7 mouse cellular contexts compared by ENCODE assay signal in the genomic region with DNA sequence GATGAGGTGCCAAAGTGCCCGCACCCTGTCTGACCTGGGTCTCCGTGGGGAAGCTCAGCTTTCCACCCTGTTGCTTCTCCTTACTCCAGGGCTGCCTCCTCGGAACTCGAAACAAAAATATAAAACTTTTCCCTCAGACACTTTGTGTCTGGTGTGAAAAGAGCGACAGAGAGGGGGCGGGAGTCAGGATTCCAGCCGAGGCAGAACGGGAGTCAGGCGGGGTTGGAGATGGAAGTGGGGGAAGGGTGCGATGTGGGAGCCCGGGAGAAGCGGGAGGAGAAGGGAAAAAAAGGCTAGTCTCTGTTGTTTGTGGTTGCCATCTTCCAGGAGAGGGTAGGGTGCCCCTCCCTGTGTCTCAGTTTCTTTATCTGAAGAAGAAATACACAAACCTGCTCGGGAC. TPM values are rescaled to one million over a fixed set of nuclear protein-coding genes. Genes with fewer than 3 reads are reported as not detected.
DNase-seq lines count a peak whose midpoint lies in the region; ATAC-seq and TF ChIP-seq lines count a peak whose summit lies in the region.

No protein-coding gene starts in this region.

- in situ Hi-C loops in ES-E14 (cut with MboI; ENCODE audit: low sequenced_read_pairs in 2 of 2, unreplicated experiment in 2 of 2) = no loop called here

- DNase-seq in ES-E14 (ENCODE audit: low read depth, low spot score) (no peak), ZHBTc4 (ENCODE audit: low read depth, low spot score) (peak; percentile 25)
- no peak for DNase-seq in limb, embryonic 14.5 days (ENCODE audit: low spot score)
- peak; percentile 65 for DNase-seq in testis, postnatal 14 days (ENCODE audit: low spot score)
- no peak for DNase-seq in layer of hippocampus, postnatal 14 days (ENCODE audit: low spot score in 2 of 2)
- no peak for DNase-seq in left cerebral cortex, postnatal 4 days

- intact Hi-C loops in left cerebral cortex, postnatal 4 days (cut with DNase I) = no loop called here

- peak overlapping the region; percentile 22; the same call in 1 of the 2 replicates for H3K9ac ChIP-seq in ES-E14 (ENCODE audit: insufficient read depth, low read depth, low read length, poor library complexity, severe bottlenecking)
- H3K9ac ChIP-seq in heart, embryonic 14.5 days (ENCODE audit: low read length) = no peak overlapping the region
- 0 out of 2 replicates have a peak overlapping the region, but pooled peaks have one; percentile 21 for H3K9ac ChIP-seq in limb, embryonic 14.5 days (ENCODE audit: low read depth, low read length, severe bottlenecking)

- whole genome bisulfite sequencing in heart, embryonic 14.5 days = 6% methylated on average over 13 of the region's 13 CpGs
- WGBS in limb, embryonic 14.5 days = 4% methylated on average over 13 of the region's 13 CpGs

- peak overlapping the region; percentile 24; the same call in 1 of the 2 replicates for H3K27ac ChIP-seq in ES-E14 (ENCODE audit: insufficient read depth, low read depth, low read length, poor library complexity, severe bottlenecking)
- H3K27ac ChIP-seq in heart, embryonic 14.5 days (replicated peaks in 1 of 2; ENCODE audit: control insufficient read depth in 1 of 2, insufficient read depth in 1 of 2, low read depth in 2 of 2, low read length in 2 of 2) = no peak overlapping the region
- H3K27ac ChIP-seq in limb, embryonic 14.5 days (replicated peaks; ENCODE audit: low read depth, low read length) = no peak overlapping the region

- no peak for TF ChIP-seq POLR2A in limb, embryonic 14.5 days (IDR thresholded peaks at IDR 0.05; ENCODE audit: borderline replicate concordance, extremely low read depth, insufficient read depth, insufficient read length)

- no peaks in the 10 kb centered on the region for H3K36me3 ChIP-seq in ES-E14 (ENCODE audit: control insufficient read depth, insufficient read depth, low read length, poor library complexity, severe bottlenecking)
- H3K36me3 ChIP-seq in heart, embryonic 14.5 days (ENCODE audit: control insufficient read depth, insufficient read depth, low read length) = no peaks in the 10 kb centered on the region
- no peaks in the 10 kb centered on the region for H3K36me3 ChIP-seq in limb, embryonic 14.5 days (ENCODE audit: control insufficient read depth, insufficient read depth, low read length)

- peaks cover 17 to 27% of the 10 kb centered on the region in 2 experiments for H3K4me1 ChIP-seq in ES-E14 (ENCODE audit: control insufficient read depth in 2 of 2, insufficient read depth in 2 of 2, low read length in 2 of 2, poor library complexity in 1 of 2)
- H3K4me1 ChIP-seq in heart, embryonic 14.5 days (ENCODE audit: control insufficient read depth in 2 of 2, insufficient read depth in 2 of 2, low read length in 2 of 2) = peaks cover 17 to 21% of the 10 kb centered on the region in 2 experiments; a peak in 3 of 4 replicates
- H3K4me1 ChIP-seq in limb, embryonic 14.5 days (ENCODE audit: control insufficient read depth, insufficient read depth, low read length) = peaks cover 10% of the 10 kb centered on the region

- H3K9me3 ChIP-seq in ES-E14 (ENCODE audit: control insufficient read depth, insufficient read depth, low read depth, low read length) = no peaks in the 10 kb centered on the region
- no peaks in the 10 kb centered on the region for H3K9me3 ChIP-seq in heart, embryonic 14.5 days (ENCODE audit: control insufficient read depth, low read length)
- no peaks in the 10 kb centered on the region for H3K9me3 ChIP-seq in limb, embryonic 14.5 days (ENCODE audit: control insufficient read depth, low read length)

- peaks cover 11% of the 10 kb centered on the region for H3K27me3 ChIP-seq in heart, embryonic 14.5 days (ENCODE audit: control insufficient read depth, insufficient read depth, low read length)
- no peaks in the 10 kb centered on the region for H3K27me3 ChIP-seq in limb, embryonic 14.5 days (ENCODE audit: control insufficient read depth, insufficient read depth, low read length)

- no peak for ATAC-seq in heart, embryonic 14.5 days (ENCODE audit: insufficient number of reproducible peaks, insufficient read depth, low FRiP score, low read depth)
- no peak for ATAC-seq in limb, embryonic 14.5 days (ENCODE audit: low FRiP score, low read depth)

- peak overlapping the region; percentile 49 for H3K4me2 ChIP-seq in heart, embryonic 14.5 days (ENCODE audit: low read length)
- peak overlapping the region; percentile 27 for H3K4me2 ChIP-seq in limb, embryonic 14.5 days (replicated peaks; ENCODE audit: low read depth, low read length, severe bottlenecking)

- no peak overlapping the region for H3K4me3 ChIP-seq in ES-E14 (ENCODE audit: insufficient read depth in 1 of 2, low read depth in 1 of 2, low read length in 2 of 2, poor library complexity in 1 of 2, severe bottlenecking in 1 of 2)
- 0 out of 4 replicates have a peak overlapping the region, but pooled peaks have one; percentile 0 to 9 for H3K4me3 ChIP-seq in heart, embryonic 14.5 days (ENCODE audit: control insufficient read depth in 1 of 2, insufficient read depth in 1 of 2, low read depth in 1 of 2, low read length in 2 of 2)
- H3K4me3 ChIP-seq in limb, embryonic 14.5 days (replicated peaks; ENCODE audit: low read length) = no peak overlapping the region

TF ChIP-seq in ES-E14, 5 proteins besides CTCF, POLR2A, EP300 and RAD21:
- no peak for TF ChIP-seq MAFK (IDR thresholded peaks at IDR 0.05; ENCODE audit: insufficient read depth, low read depth, low read length)
- TF ChIP-seq HCFC1 (IDR thresholded peaks at IDR 0.05; ENCODE audit: borderline replicate concordance, insufficient read depth, low read length) = no peak
- no peak for TF ChIP-seq CHD2 (IDR thresholded peaks at IDR 0.05; ENCODE audit: low read depth, low read length)
- no peak for TF ChIP-seq ZNF384 (IDR thresholded peaks at IDR 0.05; ENCODE audit: low read depth, low read length)
- no peak for TF ChIP-seq ZC3H11A (IDR thresholded peaks at IDR 0.05; ENCODE audit: borderline replicate concordance, low read depth, low read length)

RNA-seq across cellular contexts. Expression of a gene that starts 41.7 kb away (rescaled TPM):
- total RNA-seq in ES-E14 (2012; rRNA removed) = 1.2 and 1.4 TPM in 2 replicates
- 1.1 and 1.4 TPM in 2 replicates for polyA plus RNA-seq in heart, embryonic 14.5 days (2014; fragmentation: Nextera tagmentation; extraction: Ambion mirVana)
- polyA plus RNA-seq in limb, embryonic 14.5 days (2012; rRNA removed) = 7.8 and 9.0 TPM in 2 replicates
- 2.1 and 2.9 TPM in 2 replicates for polyA plus RNA-seq in limb, embryonic 14.5 days (2014; fragmentation: Nextera tagmentation; extraction: Ambion mirVana)
- 100 to 1,000 TPM; 211 to 242 TPM for total RNA-seq in layer of hippocampus, postnatal 14 days (2021)
- total RNA-seq in left cerebral cortex, postnatal 4 days (2021) = 100 to 1,000 TPM; 106 to 110 TPM

Comparison
In these comparisons a context has a peak if more than half of its experiments do, and no peak if none do; other contexts are left out.
1. DNase-seq: peak in ZHBTc4 (single experiment) and testis, postnatal 14 days (single experiment); none in ES-E14 (single experiment), limb, embryonic 14.5 days (single experiment), layer of hippocampus, postnatal 14 days (0 of 2) and left cerebral cortex, postnatal 4 days (single experiment).
2. H3K4me3 ChIP-seq: peak in heart, embryonic 14.5 days (2 of 2); none in ES-E14 (0 of 2) and limb, embryonic 14.5 days (single experiment).
3. RNA of a gene that starts 41.7 kb away (total RNA-seq): 211 to 242 TPM in layer of hippocampus, postnatal 14 days and 106 to 110 TPM in left cerebral cortex, postnatal 4 days; 1.2 to 1.4 TPM in ES-E14; every median in the first group is over 10 times any median in the second.